Mouse (Mus musculus): ENCODE results near the gene Olfr1487. TPM values are rescaled to one million over a fixed set of nuclear protein-coding genes. Genes with fewer than 3 reads are reported as not detected.
"Not testable (repeated sequence)": the region's sequence is repeated elsewhere in the genome, so short reads cannot be mapped to it uniquely, and the experiment has no call there.

The Olfr1487 gene
- not detected for total RNA-seq (2021)
- long read RNA-seq, experiment 1, result 0 reads
- long read RNA-seq, experiment 2, result 0 reads

- not testable (repeated sequence) for DNase-seq
Measured at GRCm38 (mm10) chr19:13617075-13617474, at the start of gene Olfr1487. TSS of gene Olfr1487 (plus strand) at chr19:13617375.

- no peak for DNase-seq
Measured at GRCm38 (mm10) chr19:13583211-13583610, 34.0 kb upstream of the Olfr1487 start, which contains the start of gene Olfr1484. TSS of gene Olfr1484 (plus strand) at chr19:13583511.

GRCm38 (mm10) chr19:13631321-13631720 is 14.1 kb downstream of the Olfr1487 start, which contains the start of gene Olfr1489:
TSS of gene Olfr1489 (plus strand) at chr19:13631621.
- no peak for DNase-seq

- DNase-seq, result no peak
Measured at GRCm38 (mm10) chr19:13650791-13651190, 33.6 kb downstream of the Olfr1487 start, which contains the start of gene Olfr1490. TSS of gene Olfr1490 (plus strand) at chr19:13651091.

Small RNA genes lying within 50 kb of the gene (microRNA-seq; reads per million reads assigned to microRNA genes)
- gene Gm22323 (ENCODE audit: borderline replicate concordance in 2 of 2) (0 reads per million in 2 experiments), gene Gm23931 (ENCODE audit: borderline replicate concordance in 2 of 2) (0 reads per million in 2 experiments)

Other genes with a start within 250 kb of the Olfr1487 start
- gene Olfr1469, start 209.5 kb upstream of the Olfr1487 start, total RNA-seq (2021), result not detected
- gene Olfr1471, start 174.0 kb upstream of the Olfr1487 start, total RNA-seq (2021), result not detected
- not detected for gene Olfr1472, start 161.3 kb upstream of the Olfr1487 start, total RNA-seq (2021)
- not detected for gene Olfr1474, start 147.8 kb upstream of the Olfr1487 start, total RNA-seq (2021)
- gene Olfr1475, start 137.2 kb upstream of the Olfr1487 start, total RNA-seq (2021), result not detected
- gene Olfr1477, start 116.8 kb upstream of the Olfr1487 start, total RNA-seq (2021), result not detected
- not detected for gene Olfr1480, start 89.5 kb upstream of the Olfr1487 start, total RNA-seq (2021)
- gene Olfr1484, start 33.9 kb upstream of the Olfr1487 start, total RNA-seq (2021), result not detected
- not detected for gene Olfr1489, start 14.2 kb downstream of the Olfr1487 start, total RNA-seq (2021)
- not detected for gene Olfr1490, start 33.7 kb downstream of the Olfr1487 start, total RNA-seq (2021)
- not detected for gene Olfr1491, start 79.9 kb downstream of the Olfr1487 start, total RNA-seq (2021)
- not detected for gene Olfr1493-ps1, start 105.9 kb downstream of the Olfr1487 start, total RNA-seq (2021)
- not detected for gene Olfr1494, start 122.4 kb downstream of the Olfr1487 start, total RNA-seq (2021)
- not detected for gene Olfr1495, start 147.2 kb downstream of the Olfr1487 start, total RNA-seq (2021)
- not detected for gene Olfr1496, start 160.5 kb downstream of the Olfr1487 start, total RNA-seq (2021)
- not detected for gene Olfr1497, start 180.8 kb downstream of the Olfr1487 start, total RNA-seq (2021)
- not detected for gene Olfr1499, start 202.1 kb downstream of the Olfr1487 start, total RNA-seq (2021)
- gene Olfr1500, start 213.1 kb downstream of the Olfr1487 start, total RNA-seq (2021), result not detected
- gene Olfr1501, start 233.3 kb downstream of the Olfr1487 start, total RNA-seq (2021), result not detected
- gene Olfr1502, start 244.4 kb downstream of the Olfr1487 start, total RNA-seq (2021), result not detected

All from gastrocnemius, postnatal 25 days (tissue).